18 mouse cellular contexts compared by ENCODE assay signal in the genomic region with DNA sequence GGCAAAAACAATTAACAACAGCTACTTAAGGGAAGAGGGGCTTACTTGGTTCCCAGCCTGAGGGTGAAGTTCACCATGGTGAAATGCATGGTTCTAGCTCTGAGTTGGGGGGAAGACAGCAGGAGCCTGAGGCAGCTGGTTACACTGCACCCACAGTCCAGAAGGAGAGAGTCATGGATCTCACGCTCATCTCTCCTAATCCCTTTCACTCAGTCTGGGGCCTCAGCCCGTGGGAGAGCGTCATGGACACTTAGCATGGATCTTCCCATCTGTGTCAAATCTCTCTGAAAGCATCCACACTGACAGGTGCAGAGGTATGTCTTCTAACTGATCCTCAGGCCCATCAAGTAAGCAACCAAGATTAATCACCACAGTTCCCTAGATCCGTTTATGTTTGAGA.
"Had no signal": no experiment of that assay in that cellular context is flagged by ENCODE, and none has a peak within 500 bp of the region (broad histone marks: within the 10 kb centered on the region; RNA-seq: fewer than 3 reads in every experiment).

No protein-coding gene starts in this region.

- H3K27me3 ChIP-seq: liver, embryonic 13.5 days; liver, embryonic 15.5 days; lung, embryonic 15.5 days; midbrain, embryonic 13.5 days; neural tube, embryonic 12.5 days had no signal

- H3K4me3 ChIP-seq: liver, embryonic 13.5 days; liver, embryonic 15.5 days; lung, embryonic 15.5 days; midbrain, embryonic 13.5 days; neural tube, embryonic 12.5 days had no signal

- H3K9me3 ChIP-seq: liver, embryonic 13.5 days; liver, embryonic 15.5 days; lung, embryonic 15.5 days; midbrain, embryonic 13.5 days; neural tube, embryonic 12.5 days had no signal

- H3K27ac ChIP-seq: liver, embryonic 13.5 days; liver, embryonic 15.5 days; lung, embryonic 15.5 days; macrophage; midbrain, embryonic 13.5 days; neural tube, embryonic 12.5 days had no signal

- DNase-seq: liver, embryonic 13.5 days; liver, postnatal 0 days; lung, adult 2 months; lung, postnatal 14 days; lung, postnatal 36 days; right cerebral cortex, postnatal 25 days; right cerebral cortex, postnatal 4 days; spleen, adult 18-20 months; thymus, adult 18-20 months; thymus, postnatal 14 days; thymus, postnatal 36 days had no signal

- H3K9ac ChIP-seq: liver, embryonic 13.5 days; liver, embryonic 15.5 days; liver, postnatal 0 days; lung, embryonic 15.5 days; midbrain, embryonic 13.5 days; neural tube, embryonic 12.5 days had no signal

- H3K4me2 ChIP-seq: liver, embryonic 11.5 days; liver, embryonic 13.5 days; liver, embryonic 15.5 days; lung, embryonic 15.5 days; midbrain, embryonic 13.5 days; neural tube, embryonic 12.5 days had no signal

- H3K4me1 ChIP-seq: liver, embryonic 13.5 days; liver, embryonic 15.5 days; lung, embryonic 15.5 days; neural tube, embryonic 12.5 days had no signal

- H3K36me3 ChIP-seq: liver, embryonic 13.5 days; liver, embryonic 15.5 days; lung, embryonic 15.5 days; midbrain, embryonic 13.5 days; neural tube, embryonic 12.5 days had no signal

- ATAC-seq: liver, postnatal 0 days; lung, postnatal 0 days; midbrain, embryonic 13.5 days had no signal
